In genomic region chr5:106451681-106452440, GRCm38 (mm10) we compare ENCODE assay signal across 8 mouse cellular contexts. TPM values are rescaled to one million over a fixed set of nuclear protein-coding genes. Genes with fewer than 3 reads are reported as not detected.
DNase-seq lines count a peak whose midpoint lies in the region; ATAC-seq and TF ChIP-seq lines count a peak whose summit lies in the region.
"Had no signal": no experiment of that assay in that cellular context is flagged by ENCODE, and none has a peak within 500 bp of the region (broad histone marks: within the 10 kb centered on the region; RNA-seq: fewer than 3 reads in every experiment).

No protein-coding gene starts in this region.

- under 1% methylated on average over 32 of the region's 32 CpGs for WGBS in kidney, embryonic 16.5 days
- under 1% methylated on average over 32 of the region's 32 CpGs for WGBS in hindbrain, postnatal 0 days

- DNase-seq in kidney, postnatal 10 days, result peak; percentile 43
- DNase-seq in embryo, embryonic 10.5 days (ENCODE audit: low spot score), result peak; percentile 73
- peak; percentile 58 for DNase-seq in hindbrain, postnatal 0 days (ENCODE audit: low spot score)
- DNase-seq in retina, postnatal 1 day, result peak; percentile 82
- no peak for DNase-seq in gastrocnemius, postnatal 4 days (ENCODE audit: low spot score in 2 of 2)
- DNase-seq in frontal cortex, postnatal 14 days (ENCODE audit: low spot score in 2 of 2), result no peak
- DNase-seq: spleen, adult 18-20 months had no signal

- ATAC-seq in kidney, embryonic 16.5 days (ENCODE audit: low FRiP score, low TSS enrichment), result no peak
- ATAC-seq in hindbrain, postnatal 0 days, result peak; percentile 37; the same call in 1 of the 2 replicates

- peaks cover 93% of the 10 kb centered on the region for H3K27me3 ChIP-seq in kidney, embryonic 16.5 days (ENCODE audit: insufficient read depth, low read length)
- peaks cover 59% of the 10 kb centered on the region for H3K27me3 ChIP-seq in hindbrain, postnatal 0 days (ENCODE audit: insufficient read depth, low read length)

- no peak overlapping the region for H3K4me2 ChIP-seq in kidney, embryonic 16.5 days (replicated peaks; ENCODE audit: low read depth, low read length)
- H3K4me2 ChIP-seq in hindbrain, postnatal 0 days (ENCODE audit: low read depth, low read length), result peak overlapping the region; percentile 50

- no peak overlapping the region for H3K27ac ChIP-seq in kidney, embryonic 16.5 days (ENCODE audit: low read length)
- H3K27ac ChIP-seq in hindbrain, postnatal 0 days, result no peak overlapping the region

- no peaks in the 10 kb centered on the region for H3K9me3 ChIP-seq in kidney, embryonic 16.5 days (ENCODE audit: low read length)
- H3K9me3 ChIP-seq in hindbrain, postnatal 0 days (ENCODE audit: low read length), result no peaks in the 10 kb centered on the region

- no peaks in the 10 kb centered on the region for H3K36me3 ChIP-seq in kidney, embryonic 16.5 days (ENCODE audit: insufficient read depth, low read length)
- no peaks in the 10 kb centered on the region for H3K36me3 ChIP-seq in hindbrain, postnatal 0 days (ENCODE audit: insufficient read depth, low read length)

- no peaks in the 10 kb centered on the region for H3K4me1 ChIP-seq in kidney, embryonic 16.5 days (ENCODE audit: insufficient read depth, low read length)
- no peaks in the 10 kb centered on the region for H3K4me1 ChIP-seq in hindbrain, postnatal 0 days (ENCODE audit: insufficient read depth, low read length)

- no peak for TF ChIP-seq CTCF in hindbrain, postnatal 0 days (IDR thresholded peaks at IDR 0.05; ENCODE audit: low read depth)

- H3K9ac ChIP-seq in kidney, embryonic 16.5 days (replicated peaks; ENCODE audit: low read length), result no peak overlapping the region
- no peak overlapping the region for H3K9ac ChIP-seq in hindbrain, postnatal 0 days (replicated peaks; ENCODE audit: low read length)

- H3K4me3 ChIP-seq in kidney, embryonic 16.5 days (ENCODE audit: low read length), result no peak overlapping the region
- peak overlapping the region; percentile 26 for H3K4me3 ChIP-seq in hindbrain, postnatal 0 days (ENCODE audit: low read length)

RNA-seq across cellular contexts. Expression of gene Barhl2, which starts 6.1 kb away (rescaled TPM):
- polyA plus RNA-seq in kidney, embryonic 16.5 days (2015; fragmentation: Nextera tagmentation; extraction: Ambion mirVana), result not detected in 2 replicates
- total RNA-seq in hindbrain, postnatal 0 days (2014; rRNA removed), result 11.4 and 14.9 TPM in 2 replicates
- polyA plus RNA-seq in hindbrain, postnatal 0 days (2015; fragmentation: Nextera tagmentation; extraction: Ambion mirVana), result 1.6 and 2.1 TPM in 2 replicates
- total RNA-seq in gastrocnemius, postnatal 4 days (2021), result not detected

Comparison
In these comparisons a context has a peak if more than half of its experiments do, and no peak if none do; other contexts are left out.
1. DNase-seq: peak in kidney, postnatal 10 days (single experiment), embryo, embryonic 10.5 days (single experiment), hindbrain, postnatal 0 days (single experiment) and retina, postnatal 1 day (single experiment); none in gastrocnemius, postnatal 4 days (0 of 2) and frontal cortex, postnatal 14 days (0 of 2).
2. RNA of gene Barhl2, which starts 6.1 kb away (total RNA-seq): 11.4 to 14.9 TPM in hindbrain, postnatal 0 days; not detected in gastrocnemius, postnatal 4 days; every median in the first group is over 10 times any median in the second.